Mouse (Mus musculus) stomach, embryonic 16.5 days (tissue): Measurements from ENCODE around the gene Palmd. TPM values are rescaled to one million over a fixed set of nuclear protein-coding genes. Genes with fewer than 3 reads are reported as not detected.

Experiments used
- ATAC-seq: fragments of 200-750 bp; cut with Nextera tagmentation; 2 replicates; pipeline ENCODE4 v1.8.0; 2017; ENCODE audit warnings: moderate number of reproducible peaks, moderate TSS enrichment; ENCODE audit not compliant: insufficient read depth, low FRiP score
- H3K27ac ChIP-seq: fragments of 300-500 bp; sonication (generic); 2 replicates; pipeline ENCODE4 v1.5.1; 2014; ENCODE audit warnings: low read length
- H3K27me3 ChIP-seq: fragments of 300-500 bp; sonication (generic); 2 replicates; pipeline ENCODE4 v1.6.1; 2014; ENCODE audit warnings: low read length, control low read depth, mixed read lengths; ENCODE audit not compliant: control insufficient read depth, insufficient read depth
- H3K36me3 ChIP-seq: fragments of 300-500 bp; sonication (generic); 2 replicates; pipeline ENCODE4 v1.6.1; 2014; ENCODE audit warnings: low read length; ENCODE audit not compliant: control insufficient read depth, insufficient read depth
- H3K4me1 ChIP-seq: fragments of 300-500 bp; sonication (generic); 2 replicates; pipeline ENCODE4 v1.6.1; 2014; ENCODE audit warnings: low read length, control low read depth, mixed read lengths; ENCODE audit not compliant: control insufficient read depth, insufficient read depth
- H3K4me2 ChIP-seq: fragments of 300-500 bp; sonication (generic); 2 replicates; pipeline ENCODE4 v1.6.1; 2014; ENCODE audit warnings: low read depth, low read length, mixed read lengths
- H3K4me3 ChIP-seq: fragments of 300-500 bp; sonication (generic); replicated peaks from 2 replicates; pipeline ENCODE4 v1.5.1; 2014; ENCODE audit warnings: mild to moderate bottlenecking, low read length
- H3K9ac ChIP-seq: fragments of 300-500 bp; sonication (generic); 2 replicates; pipeline ENCODE4 v1.6.1; 2014; ENCODE audit warnings: low read length
- H3K9me3 ChIP-seq: fragments of 300-500 bp; sonication (generic); replicated peaks from 2 replicates; pipeline ENCODE4 v1.6.1; 2016; ENCODE audit warnings: low read length, control low read depth; ENCODE audit not compliant: control insufficient read depth
- WGBS: fragments of 180-500 bp; shearing (Covaris S2); extraction: QIAGEN DNeasy Blood & Tissue Kit; methylation state at CpG from one replicate; pipeline ENCODE4 v1.1.7; 2014; 5-methylcytosine and 5-hydroxymethylcytosine counted together
- polyA plus RNA-seq: library from polyadenylated mRNA; unstranded; fragments of >200 nt; fragmentation: Nextera tagmentation; extraction: Ambion mirVana; gene quantifications from 2 replicates; pipeline ENCODE4 v1.2.1, GENCODE M21; 2015

The Palmd gene
- polyA plus RNA-seq, 1 experiment from 2014 or later: 9.5 TPM

- Histone ChIP-seq H3K27ac (no peak overlapping the region), H3K27me3 (no peaks in the 10 kb centered on the region), H3K9ac (no peak overlapping the region), H3K9me3 (no peaks in the 10 kb centered on the region), H3K4me3 (no peak overlapping the region), H3K4me2 (no peak overlapping the region), H3K4me1 (peaks cover 4% of the 10 kb centered on the region; the same call in 1 of the 2 replicates), H3K36me3 (no peaks in the 10 kb centered on the region)
- 36% methylated on average over 4 of the region's 4 CpGs for WGBS
- ATAC-seq: peak; percentile 86; the same call in 1 of the 2 replicates
These were observed 2.6 kb downstream of the Palmd start for GRCm38 (mm10) chr3:116966225-116966624.

- Histone ChIP-seq H3K27me3 (no peaks in the 10 kb centered on the region), H3K4me3 (no peak overlapping the region), H3K9ac (no peak overlapping the region), H3K4me1 (peaks cover 4% of the 10 kb centered on the region; the same call in 1 of the 2 replicates), H3K9me3 (no peaks in the 10 kb centered on the region), H3K4me2 (no peak overlapping the region), H3K36me3 (no peaks in the 10 kb centered on the region), H3K27ac (no peak overlapping the region)
- ATAC-seq: no peak
- 83% methylated on average over 9 of the region's 9 CpGs for WGBS
These were observed 4.4 kb downstream of the Palmd start for GRCm38 (mm10) chr3:116964426-116964825.

- H3K9me3 ChIP-seq: no peaks in the 10 kb centered on the region
- no peak overlapping the region for H3K4me2 ChIP-seq
- no peaks in the 10 kb centered on the region for H3K36me3 ChIP-seq
- 53% methylated on average over 4 of the region's 4 CpGs for WGBS
- H3K27ac ChIP-seq: no peak overlapping the region
- 0 out of 2 replicates have a peak, but pooled peaks cover under 1% of the 10 kb centered on the region for H3K4me1 ChIP-seq
- ATAC-seq: no peak
- H3K9ac ChIP-seq: no peak overlapping the region
- H3K27me3 ChIP-seq: no peaks in the 10 kb centered on the region
- H3K4me3 ChIP-seq: no peak overlapping the region
These were observed 5.6 kb downstream of the Palmd start for GRCm38 (mm10) chr3:116963213-116963612.

GRCm38 (mm10) chr3:116961354-116962142 lies 7.2 kb downstream of the Palmd start:
- no peaks in the 10 kb centered on the region for H3K27me3 ChIP-seq
- H3K4me1 ChIP-seq: no peaks in the 10 kb centered on the region
- WGBS: 72% methylated on average over 15 of the region's 15 CpGs
- no peak overlapping the region for H3K9ac ChIP-seq
- no peak overlapping the region for H3K4me2 ChIP-seq
- no peak overlapping the region for H3K4me3 ChIP-seq
- H3K27ac ChIP-seq: no peak overlapping the region
- no peaks in the 10 kb centered on the region for H3K36me3 ChIP-seq
- H3K9me3 ChIP-seq: no peaks in the 10 kb centered on the region
- no peak for ATAC-seq

- H3K36me3 ChIP-seq: no peaks in the 10 kb centered on the region
- no peak overlapping the region for H3K27ac ChIP-seq
- ATAC-seq: no peak
- no peak overlapping the region for H3K4me3 ChIP-seq
- no peaks in the 10 kb centered on the region for H3K27me3 ChIP-seq
- no peaks in the 10 kb centered on the region for H3K9me3 ChIP-seq
- 79% methylated on average over 2 of the region's 2 CpGs for WGBS
- no peak overlapping the region for H3K9ac ChIP-seq
- H3K4me1 ChIP-seq: no peaks in the 10 kb centered on the region
- H3K4me2 ChIP-seq: no peak overlapping the region
These were observed 8.4 kb downstream of the Palmd start for GRCm38 (mm10) chr3:116960414-116960813.

- H3K36me3 ChIP-seq: no peaks in the 10 kb centered on the region
- H3K9me3 ChIP-seq: no peaks in the 10 kb centered on the region
- WGBS: 71% methylated on average over 6 of the region's 6 CpGs
- ATAC-seq: no peak
- H3K4me2 ChIP-seq: no peak overlapping the region
- H3K9ac ChIP-seq: no peak overlapping the region
- H3K4me3 ChIP-seq: no peak overlapping the region
- peaks cover 4% of the 10 kb centered on the region; the same call in 1 of the 2 replicates for H3K4me1 ChIP-seq
- H3K27ac ChIP-seq: no peak overlapping the region
- no peaks in the 10 kb centered on the region for H3K27me3 ChIP-seq
These were observed 13.7 kb downstream of the Palmd start for GRCm38 (mm10) chr3:116955061-116955460.

- WGBS: 81% methylated on average over 6 of the region's 6 CpGs
- no peak overlapping the region for H3K4me2 ChIP-seq
- no peak overlapping the region for H3K9ac ChIP-seq
- H3K4me1 ChIP-seq: peaks cover 4% of the 10 kb centered on the region; the same call in 1 of the 2 replicates
- no peaks in the 10 kb centered on the region for H3K9me3 ChIP-seq
- no peaks in the 10 kb centered on the region for H3K27me3 ChIP-seq
- no peak overlapping the region for H3K4me3 ChIP-seq
- no peak for ATAC-seq
- H3K27ac ChIP-seq: no peak overlapping the region
- H3K36me3 ChIP-seq: no peaks in the 10 kb centered on the region
These were observed 15.4 kb downstream of the Palmd start for GRCm38 (mm10) chr3:116953366-116953765.

GRCm38 (mm10) chr3:116952242-116952899 lies 16.4 kb downstream of the Palmd start:
- Histone ChIP-seq H3K4me2 (no peak overlapping the region), H3K27ac (no peak overlapping the region), H3K4me1 (peaks cover 4% of the 10 kb centered on the region; the same call in 1 of the 2 replicates), H3K27me3 (no peaks in the 10 kb centered on the region), H3K36me3 (no peaks in the 10 kb centered on the region), H3K9me3 (no peaks in the 10 kb centered on the region), H3K9ac (no peak overlapping the region), H3K4me3 (no peak overlapping the region)
- ATAC-seq: no peak
- 71% methylated on average over 8 of the region's 8 CpGs for WGBS

GRCm38 (mm10) chr3:116951489-116951888 lies 17.3 kb downstream of the Palmd start:
- ATAC-seq: no peak
- H3K27ac ChIP-seq: no peak overlapping the region
- no peaks in the 10 kb centered on the region for H3K9me3 ChIP-seq
- WGBS: 79% methylated on average over 3 of the region's 3 CpGs
- no peaks in the 10 kb centered on the region for H3K36me3 ChIP-seq
- H3K9ac ChIP-seq: no peak overlapping the region
- no peak overlapping the region for H3K4me2 ChIP-seq
- peaks cover 4% of the 10 kb centered on the region; the same call in 1 of the 2 replicates for H3K4me1 ChIP-seq
- no peak overlapping the region for H3K4me3 ChIP-seq
- no peaks in the 10 kb centered on the region for H3K27me3 ChIP-seq
